Mouse (Mus musculus) MEL (cell line): ENCODE data around the gene L1cam.

Experiments
- EP300 ChIP-seq, 2 experiments: IDR thresholded peaks; 2 replicates each; pipeline ENCODE4 v1.6.1; 2011; ENCODE audit warnings: improper control_type of control experiment in 2 of 2, low read length in 2 of 2, low read depth in 1 of 2, mild to moderate bottlenecking in 1 of 2
- JUND ChIP-seq: IDR thresholded peaks from 2 replicates; pipeline ENCODE4 v1.6.1; 2011; ENCODE audit warnings: low read depth, mild to moderate bottlenecking, improper control_type of control experiment, low read length
- NELFE ChIP-seq: IDR thresholded peaks from 2 replicates; pipeline ENCODE4 v1.6.1; 2011; ENCODE audit warnings: low read depth, low read length, improper control_type of control experiment
- USF1 ChIP-seq: IDR thresholded peaks from 2 replicates; pipeline ENCODE4 v1.6.1; 2014; ENCODE audit warnings: low read depth, mild to moderate bottlenecking, inconsistent platforms, low read length, improper control_type of control experiment, moderate library complexity

DNA sequence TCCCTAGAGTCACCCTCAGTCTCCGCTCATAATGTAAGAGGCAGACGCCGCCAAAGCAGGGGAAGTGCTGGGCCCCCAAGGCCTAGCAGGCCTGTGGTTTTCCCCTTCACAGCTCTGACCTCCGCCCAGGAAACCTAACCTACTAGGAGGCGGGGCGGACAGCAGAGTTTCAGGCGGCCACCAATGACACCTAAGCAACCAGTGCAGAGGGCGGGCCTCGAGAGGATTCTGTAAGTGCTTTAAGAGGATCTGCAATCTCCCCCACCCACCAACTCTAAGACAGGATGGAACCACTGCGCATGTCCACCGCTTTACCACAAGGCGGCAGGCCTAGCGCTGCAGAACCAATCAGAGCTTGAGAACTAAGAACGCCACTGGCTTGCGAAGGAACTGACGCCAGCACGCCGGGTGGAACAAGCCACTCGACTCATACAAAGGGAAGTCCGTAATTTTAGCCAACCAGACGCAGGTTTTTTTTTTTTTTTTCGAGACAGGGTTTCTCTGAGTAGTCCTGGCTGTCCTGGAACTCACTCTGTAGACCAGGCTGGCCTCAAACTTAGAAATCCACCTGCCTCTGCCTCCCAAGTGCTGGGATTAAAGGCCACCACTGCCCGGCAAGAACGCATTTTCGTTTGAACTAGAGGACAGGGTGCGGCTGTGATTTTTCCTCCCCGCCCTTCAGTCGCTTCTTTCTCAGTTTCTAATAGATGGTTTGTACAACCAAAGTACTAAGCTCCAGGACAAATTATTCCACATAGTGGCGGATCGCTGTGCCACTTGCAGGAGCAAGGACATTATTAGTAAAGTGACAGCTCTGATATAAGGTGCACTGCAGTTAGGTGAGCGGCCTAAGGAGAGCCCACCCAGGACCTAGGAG lies 19.2 kb upstream of the L1cam start:
- no peak for TF ChIP-seq USF1
- no peak for TF ChIP-seq JUND
- TF ChIP-seq EP300 (IDR thresholded peaks at IDR 0.05; ENCODE audit: low read depth in 1 of 2, low read length in 2 of 2) = peak in 1 of 2 experiments; percentile 61; a peak in 2 of 4 replicates
- TF ChIP-seq NELFE = peak; percentile 69
